Mouse (Mus musculus): Measurements from ENCODE around the gene Ninj1.

- no peak for TF ChIP-seq CTCF (IDR thresholded peaks at IDR 0.05; ENCODE audit: borderline replicate concordance, extremely low read depth, insufficient read depth, insufficient read length)
- TF ChIP-seq POLR2A (IDR thresholded peaks at IDR 0.05; ENCODE audit: borderline replicate concordance, extremely low read depth, insufficient read depth, insufficient read length, poor library complexity, severe bottlenecking): no peak
These were observed 44.0 kb upstream of the Ninj1 start for GRCm38 (mm10) chr13:49143323-49143722.

All from brain, embryonic 14.5 days (tissue).